Mouse (Mus musculus): ENCODE data around the gene Rac2.

The Rac2 gene

GRCm38 (mm10) chr15:78518221-78518620 lies 54.4 kb downstream of the Rac2 start:
- no peak for DNase-seq

- no peak for DNase-seq
Measured at GRCm38 (mm10) chr15:78515759-78516158, 56.8 kb downstream of the Rac2 start.

GRCm38 (mm10) chr15:78514393-78515146 lies 58.0 kb downstream of the Rac2 start:
- peak; percentile 88 to 90 for DNase-seq

GRCm38 (mm10) chr15:78513019-78513418 lies 59.6 kb downstream of the Rac2 start:
- DNase-seq = no peak

- DNase-seq = no peak
Measured at GRCm38 (mm10) chr15:78511951-78512350, 60.6 kb downstream of the Rac2 start.

GRCm38 (mm10) chr15:78510736-78511135 lies 61.8 kb downstream of the Rac2 start:
- no peak for DNase-seq

- DNase-seq = peak in 1 of 2 experiments; percentile 41
Measured at GRCm38 (mm10) chr15:78510121-78510576, 62.4 kb downstream of the Rac2 start.

GRCm38 (mm10) chr15:78509297-78509899 lies 63.2 kb downstream of the Rac2 start:
- DNase-seq = no peak
